In genomic region chr3:42570364-42571024, GRCm38 (mm10) we compare ENCODE assay signal across 20 mouse cellular contexts.
DNase-seq lines count a peak whose midpoint lies in the region; ATAC-seq and TF ChIP-seq lines count a peak whose summit lies in the region.
"Had no signal": no experiment of that assay in that cellular context is flagged by ENCODE, and none has a peak within 500 bp of the region (broad histone marks: within the 10 kb centered on the region; RNA-seq: fewer than 3 reads in every experiment).

No protein-coding gene starts in this region.

- H3K4me3 ChIP-seq in megakaryocyte, embryonic 14.5 days (replicated peaks), result peak overlapping the region; percentile 23
- no peak overlapping the region for H3K4me3 ChIP-seq in hindbrain, embryonic 16.5 days (ENCODE audit: low read length)
- no peak overlapping the region for H3K4me3 ChIP-seq in neural tube, embryonic 14.5 days (ENCODE audit: low read depth, low read length)
- H3K4me3 ChIP-seq in left cerebral cortex, adult 2 months, result no peak overlapping the region
- H3K4me3 ChIP-seq: limb, embryonic 15.5 days; liver, embryonic 15.5 days had no signal

- WGBS in hindbrain, embryonic 16.5 days, result 56% methylated on average over 3 of the region's 3 CpGs
- 47% methylated on average over 3 of the region's 3 CpGs for WGBS in neural tube, embryonic 14.5 days

- H3K9me3 ChIP-seq in megakaryocyte, embryonic 14.5 days, result no peaks in the 10 kb centered on the region
- H3K9me3 ChIP-seq in hindbrain, embryonic 16.5 days (ENCODE audit: control insufficient read depth, low read length), result no peaks in the 10 kb centered on the region
- no peaks in the 10 kb centered on the region for H3K9me3 ChIP-seq in neural tube, embryonic 14.5 days (ENCODE audit: control insufficient read depth, low read length)
- H3K9me3 ChIP-seq: limb, embryonic 15.5 days; liver, embryonic 15.5 days had no signal

- no peaks in the 10 kb centered on the region for H3K36me3 ChIP-seq in megakaryocyte, embryonic 14.5 days (replicated peaks; ENCODE audit: low read length)
- no peaks in the 10 kb centered on the region for H3K36me3 ChIP-seq in hindbrain, embryonic 16.5 days (ENCODE audit: control insufficient read depth, insufficient read depth, low read length)
- no peaks in the 10 kb centered on the region for H3K36me3 ChIP-seq in neural tube, embryonic 14.5 days (ENCODE audit: control insufficient read depth, insufficient read depth, low read length)
- H3K36me3 ChIP-seq: limb, embryonic 15.5 days; liver, embryonic 15.5 days had no signal

- no peak overlapping the region for H3K4me2 ChIP-seq in hindbrain, embryonic 16.5 days (ENCODE audit: low read length)
- no peak overlapping the region for H3K4me2 ChIP-seq in neural tube, embryonic 14.5 days (ENCODE audit: low read depth, low read length)
- H3K4me2 ChIP-seq: limb, embryonic 15.5 days; liver, embryonic 15.5 days had no signal

- ATAC-seq in megakaryocyte, adult 5-6 weeks (ENCODE audit: poor library complexity, severe bottlenecking), result no peak
- 0 out of 2 replicates have a peak, but pooled peaks have one; percentile 34 for ATAC-seq in hindbrain, embryonic 16.5 days
- peak; percentile 63; the same call in 1 of the 2 replicates for ATAC-seq in neural tube, embryonic 14.5 days (ENCODE audit: low read depth)
- ATAC-seq: activated CD4-positive, CD25-positive, alpha-beta regulatory T cell, adult 4 months; CD4-positive, CD25-positive, alpha-beta regulatory T cell, adult 4 months had no signal

- H3K9ac ChIP-seq in hindbrain, embryonic 16.5 days (ENCODE audit: low read depth, low read length), result no peak overlapping the region
- H3K9ac ChIP-seq in neural tube, embryonic 14.5 days (replicated peaks; ENCODE audit: low read depth, low read length), result no peak overlapping the region
- H3K9ac ChIP-seq: limb, embryonic 15.5 days; liver, embryonic 15.5 days had no signal

- no peak for TF ChIP-seq CTCF in left cerebral cortex, adult 2 months (IDR thresholded peaks at IDR 0.05)

- intact Hi-C loops in left cerebral cortex, adult 2 months (cut with DNase I), result no loop called here

- no peak overlapping the region for H3K27ac ChIP-seq in hindbrain, embryonic 16.5 days (ENCODE audit: low read depth, low read length)
- no peak overlapping the region; the same call in 1 of the 2 replicates for H3K27ac ChIP-seq in neural tube, embryonic 14.5 days (ENCODE audit: low read depth, low read length)
- no peak overlapping the region for H3K27ac ChIP-seq in left cerebral cortex, adult 2 months
- H3K27ac ChIP-seq: kidney, postnatal 0 days; limb, embryonic 15.5 days; liver, embryonic 15.5 days; stomach, postnatal 0 days had no signal

- peak; percentile 1 to 3 for DNase-seq in cerebellum, postnatal 14 days
- no peak for DNase-seq in cerebellum, postnatal 4 days (ENCODE audit: low spot score in 2 of 2)
- no peak for DNase-seq in left cerebral cortex, adult 2 months (ENCODE audit: extremely low spot score in 1 of 2, low spot score in 2 of 2)
- DNase-seq in thymus, postnatal 0 days (ENCODE audit: low spot score), result no peak
- DNase-seq: adrenal gland, postnatal 10 days; cerebellum, adult 18-20 months; gastrocnemius, postnatal 10 days; heart, postnatal 10 days; kidney, adult 18-20 months; right cerebral cortex, adult 18-20 months had no signal

- H3K27me3 ChIP-seq in megakaryocyte, embryonic 14.5 days (replicated peaks), result no peaks in the 10 kb centered on the region
- H3K27me3 ChIP-seq in hindbrain, embryonic 16.5 days (replicated peaks; ENCODE audit: control insufficient read depth, insufficient read depth, low read length), result no peaks in the 10 kb centered on the region
- H3K27me3 ChIP-seq in neural tube, embryonic 14.5 days (ENCODE audit: control insufficient read depth, insufficient read depth, low read length), result no peaks in the 10 kb centered on the region
- H3K27me3 ChIP-seq: limb, embryonic 15.5 days; liver, embryonic 15.5 days had no signal

- H3K4me1 ChIP-seq in megakaryocyte, embryonic 14.5 days, result no peaks in the 10 kb centered on the region
- no peaks in the 10 kb centered on the region; the same call in 1 of the 2 replicates for H3K4me1 ChIP-seq in hindbrain, embryonic 16.5 days (ENCODE audit: control insufficient read depth, insufficient read depth, low read depth, low read length)
- H3K4me1 ChIP-seq in neural tube, embryonic 14.5 days (ENCODE audit: control insufficient read depth, insufficient read depth, low read length), result no peaks in the 10 kb centered on the region
- H3K4me1 ChIP-seq: limb, embryonic 15.5 days; liver, embryonic 15.5 days had no signal

Comparison
In these comparisons a context has a peak if more than half of its experiments do, and no peak if none do; other contexts are left out.
1. DNase-seq: peak in cerebellum, postnatal 14 days (2 of 2); none in cerebellum, postnatal 4 days (0 of 2), left cerebral cortex, adult 2 months (0 of 2) and thymus, postnatal 0 days (single experiment).